Comparison of ENCODE assay signal across 8 mouse cellular contexts in genomic region chr14:7748944-7749763, GRCm38 (mm10). TPM values are rescaled to one million over a fixed set of nuclear protein-coding genes. Genes with fewer than 3 reads are reported as not detected.
DNase-seq lines count a peak whose midpoint lies in the region; ATAC-seq lines count a peak whose summit lies in the region.

No protein-coding gene starts in this region.

- H3K27me3 ChIP-seq in forebrain, embryonic 15.5 days, result no peaks in the 10 kb centered on the region
- no peaks in the 10 kb centered on the region for H3K27me3 ChIP-seq in hindbrain, embryonic 16.5 days (replicated peaks; ENCODE audit: control insufficient read depth, insufficient read depth, low read length)
- no peaks in the 10 kb centered on the region for H3K27me3 ChIP-seq in stomach, embryonic 16.5 days (ENCODE audit: control insufficient read depth, insufficient read depth, low read length)

- peak overlapping the region; percentile 46 for H3K4me2 ChIP-seq in forebrain, embryonic 15.5 days (replicated peaks)
- peak overlapping the region; percentile 48 for H3K4me2 ChIP-seq in hindbrain, embryonic 16.5 days (ENCODE audit: low read length)
- peak overlapping the region; percentile 39 for H3K4me2 ChIP-seq in stomach, embryonic 16.5 days (ENCODE audit: low read depth, low read length)

- peaks cover 5% of the 10 kb centered on the region; the same call in 1 of the 2 replicates for H3K4me1 ChIP-seq in forebrain, embryonic 15.5 days
- H3K4me1 ChIP-seq in hindbrain, embryonic 16.5 days (ENCODE audit: control insufficient read depth, insufficient read depth, low read depth, low read length), result no peaks in the 10 kb centered on the region
- H3K4me1 ChIP-seq in stomach, embryonic 16.5 days (ENCODE audit: control insufficient read depth, insufficient read depth, low read length), result no peaks in the 10 kb centered on the region

- H3K9me3 ChIP-seq in forebrain, embryonic 15.5 days, result no peaks in the 10 kb centered on the region
- no peaks in the 10 kb centered on the region for H3K9me3 ChIP-seq in hindbrain, embryonic 16.5 days (ENCODE audit: control insufficient read depth, low read length)
- H3K9me3 ChIP-seq in stomach, embryonic 16.5 days (replicated peaks; ENCODE audit: control insufficient read depth, low read length), result no peaks in the 10 kb centered on the region

- intact Hi-C loops in left cerebral cortex, postnatal 10 days (cut with DNase I), result no loop called here

- peak overlapping the region; percentile 48 for H3K9ac ChIP-seq in forebrain, embryonic 15.5 days (replicated peaks)
- H3K9ac ChIP-seq in hindbrain, embryonic 16.5 days (ENCODE audit: low read depth, low read length), result peak overlapping the region; percentile 56
- no peak overlapping the region for H3K9ac ChIP-seq in stomach, embryonic 16.5 days (ENCODE audit: low read length)

- H3K27ac ChIP-seq in forebrain, embryonic 15.5 days (replicated peaks), result peak overlapping the region; percentile 76
- H3K27ac ChIP-seq in hindbrain, embryonic 16.5 days (ENCODE audit: low read depth, low read length), result peak overlapping the region; percentile 66
- H3K27ac ChIP-seq in stomach, embryonic 16.5 days (ENCODE audit: low read length), result no peak overlapping the region

- H3K36me3 ChIP-seq in forebrain, embryonic 15.5 days, result no peaks in the 10 kb centered on the region
- H3K36me3 ChIP-seq in hindbrain, embryonic 16.5 days (ENCODE audit: control insufficient read depth, insufficient read depth, low read length), result no peaks in the 10 kb centered on the region
- H3K36me3 ChIP-seq in stomach, embryonic 16.5 days (ENCODE audit: control insufficient read depth, insufficient read depth, low read length), result no peaks in the 10 kb centered on the region

- peak overlapping the region; percentile 33 for H3K4me3 ChIP-seq in forebrain, embryonic 15.5 days
- H3K4me3 ChIP-seq in hindbrain, embryonic 16.5 days (ENCODE audit: low read length), result peak overlapping the region; percentile 26
- 0 out of 2 replicates have a peak overlapping the region, but pooled peaks have one; percentile 10 for H3K4me3 ChIP-seq in stomach, embryonic 16.5 days (replicated peaks; ENCODE audit: low read length)

- peak; percentile 94 for ATAC-seq in forebrain, embryonic 15.5 days (replicated peaks)
- peak; percentile 97 for ATAC-seq in hindbrain, embryonic 16.5 days
- peak; percentile 46; the same call in 1 of the 2 replicates for ATAC-seq in stomach, embryonic 16.5 days (ENCODE audit: insufficient read depth, low FRiP score)

- WGBS in forebrain, embryonic 15.5 days, result 14% methylated on average over 11 of the region's 11 CpGs
- 25% methylated on average over 11 of the region's 11 CpGs for WGBS in hindbrain, embryonic 16.5 days
- 19% methylated on average over 11 of the region's 11 CpGs for WGBS in stomach, embryonic 16.5 days

- DNase-seq in ovary, postnatal 14 days (ENCODE audit: low spot score), result peak; percentile 18
- no peak for DNase-seq in ovary, postnatal 36 days (ENCODE audit: low spot score)
- DNase-seq in c-Kit-positive CD71-positive TER-119-positive erythroid progenitor cells, embryonic 14.5 days (ENCODE audit: low spot score), result peak; percentile 22
- peak; percentile 35 to 56 for DNase-seq in left cerebral cortex, postnatal 10 days (ENCODE audit: extremely low spot score in 1 of 2, low spot score in 2 of 2)
- peak; percentile 86 for DNase-seq in mesoderm, embryonic 11.5 days (ENCODE audit: low read depth, low spot score)

RNA-seq across cellular contexts. Expression of gene Gm26661, which starts 42.2 kb away (rescaled TPM):
- not detected in 2 replicates for polyA plus RNA-seq in forebrain, embryonic 15.5 days (2015; fragmentation: Nextera tagmentation; extraction: Ambion mirVana)
- polyA plus RNA-seq in hindbrain, embryonic 16.5 days (2015; fragmentation: Nextera tagmentation; extraction: Ambion mirVana), result 0.38 TPM in 1 of 2 replicates, not detected in the other
- total RNA-seq in left cerebral cortex, postnatal 10 days (2021), result not detected
- polyA plus RNA-seq in stomach, embryonic 16.5 days (2015; fragmentation: Nextera tagmentation; extraction: Ambion mirVana), result not detected in 2 replicates

Comparison
In these comparisons a context has a peak if more than half of its experiments do, and no peak if none do; other contexts are left out.
1. ATAC-seq: peak in every context shown above with its lines; median percentile 97 in hindbrain, embryonic 16.5 days; 94 in forebrain, embryonic 15.5 days; 46 in stomach, embryonic 16.5 days.